Mouse (Mus musculus): Measurements from ENCODE around the gene Tnks2.

DNA sequence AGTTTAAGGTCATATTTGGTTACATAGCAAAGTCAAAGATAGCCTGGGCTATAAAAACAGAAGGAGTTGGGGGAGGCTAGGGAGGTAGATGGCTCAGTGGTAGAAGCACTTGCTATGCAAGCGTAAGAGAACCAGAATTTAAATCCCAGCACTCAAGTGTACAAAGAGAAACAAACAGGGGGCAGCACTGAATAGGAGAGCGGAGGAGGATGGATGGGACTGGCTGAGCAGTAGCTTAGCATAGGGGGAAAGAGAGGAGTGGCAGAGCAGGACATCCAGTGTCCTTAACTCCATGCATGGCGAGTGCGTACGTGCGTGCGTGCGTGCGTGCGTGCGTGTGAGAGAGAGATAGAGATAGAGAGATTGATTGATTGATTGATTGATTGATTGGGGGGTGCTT lies 9.8 kb downstream of the Tnks2 start:
- TF ChIP-seq CTCF (IDR thresholded peaks at IDR 0.05; ENCODE audit: control insufficient read depth, insufficient read depth, insufficient replicate concordance, low read depth, low read length) (no peak), POLR2A (IDR thresholded peaks at IDR 0.05; ENCODE audit: control insufficient read depth, low read depth, low read length) (no peak)

All from testis, adult 2 months (tissue).